Mouse (Mus musculus) embryo, embryonic 10 days (tissue): Measurements from ENCODE around the gene Pcnx.
"Not testable (repeated sequence)": the region's sequence is repeated elsewhere in the genome, so short reads cannot be mapped to it uniquely, and the experiment has no call there.

Source experiments
- DNase-seq: peaks from one replicate; pipeline ENCODE4 v3.0.0-alpha.2; 2015; ENCODE audit warnings: low spot score

Pcnx gene

GRCm38 (mm10) chr12:81958351-81958750, 98.5 kb downstream of the Pcnx start:
- DNase-seq = no peak

GRCm38 (mm10) chr12:81965416-81965815, 105.6 kb downstream of the Pcnx start:
- no peak for DNase-seq

GRCm38 (mm10) chr12:81971042-81971883, 111.4 kb downstream of the Pcnx start:
- DNase-seq = no peak

- no peak for DNase-seq
Observed at GRCm38 (mm10) chr12:81971884-81972362, 112.1 kb downstream of the Pcnx start.

GRCm38 (mm10) chr12:81974806-81975205, 115.0 kb downstream of the Pcnx start:
- DNase-seq = peak; percentile 46

GRCm38 (mm10) chr12:81977346-81977745, 117.5 kb downstream of the Pcnx start:
- DNase-seq = no peak

- no peak for DNase-seq
Observed at GRCm38 (mm10) chr12:81979312-81979711, 119.5 kb downstream of the Pcnx start.

GRCm38 (mm10) chr12:81992106-81992505, 132.3 kb downstream of the Pcnx start:
- DNase-seq = no peak

- no peak for DNase-seq
Observed at GRCm38 (mm10) chr12:81992996-81993395, 133.2 kb downstream of the Pcnx start.

GRCm38 (mm10) chr12:81994911-81995667, 135.3 kb downstream of the Pcnx start:
- DNase-seq = no peak

GRCm38 (mm10) chr12:81996679-81997362, 137.0 kb downstream of the Pcnx start:
- no peak for DNase-seq

GRCm38 (mm10) chr12:81997497-81997896, 137.7 kb downstream of the Pcnx start:
- no peak for DNase-seq

- not testable (repeated sequence) for DNase-seq
Observed at GRCm38 (mm10) chr12:82002697-82003096, 142.9 kb downstream of the Pcnx start.

GRCm38 (mm10) chr12:82025901-82026633, 166.2 kb downstream of the Pcnx start:
- not testable (repeated sequence) for DNase-seq

GRCm38 (mm10) chr12:82033524-82033923, 173.7 kb downstream of the Pcnx start:
- not testable (repeated sequence) for DNase-seq

- not testable (repeated sequence) for DNase-seq
Observed at GRCm38 (mm10) chr12:82033973-82034372, 174.2 kb downstream of the Pcnx start.

- not testable (repeated sequence) for DNase-seq
Observed at GRCm38 (mm10) chr12:82044078-82044477, 184.3 kb downstream of the Pcnx start.
